Mouse (Mus musculus): Measurements from ENCODE around the gene Rhoc. TPM values are rescaled to one million over a fixed set of nuclear protein-coding genes. Genes with fewer than 3 reads are reported as not detected.
"Not testable (repeated sequence)": the region's sequence is repeated elsewhere in the genome, so short reads cannot be mapped to it uniquely, and the experiment has no call there.

Rhoc gene
- polyA plus RNA-seq, 1 experiment from 2014 or later = 192 TPM

DNA sequence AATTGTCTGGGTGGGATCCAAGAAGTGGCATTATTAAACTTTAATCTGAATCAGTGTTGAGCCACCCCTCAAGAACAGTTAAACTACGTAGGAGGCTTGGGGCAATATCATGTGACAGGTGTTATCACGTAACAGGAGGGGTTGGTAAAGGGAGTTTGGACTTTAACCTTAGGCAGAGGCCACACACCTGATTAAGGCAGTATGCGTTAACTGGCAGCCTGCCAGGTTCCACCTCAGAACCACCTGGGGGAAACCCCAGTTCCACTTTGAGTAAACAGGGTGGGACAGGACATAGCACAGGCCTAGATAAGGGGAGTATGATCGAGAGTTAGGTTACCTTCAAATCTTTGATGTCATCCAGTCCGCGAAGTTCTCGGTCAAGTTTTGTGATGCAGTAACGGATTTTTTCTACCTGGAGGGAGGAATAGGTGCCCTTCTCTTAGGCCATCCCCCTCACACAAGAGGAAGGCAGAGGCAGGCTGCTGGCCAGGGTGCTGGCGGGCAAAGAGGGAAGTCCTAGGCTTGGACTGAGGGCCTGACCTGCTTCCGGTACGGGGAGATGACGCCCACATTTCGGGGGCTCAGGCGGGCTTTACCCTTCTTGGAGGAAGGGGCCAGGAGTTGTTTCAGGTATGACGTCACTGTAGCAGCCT, 8.4 kb downstream of the Rhoc start:
- 0 out of 2 replicates have a peak overlapping the region, but pooled peaks have one; percentile 96 for H3K27ac ChIP-seq (replicated peaks)
- peaks cover 91% of the 10 kb centered on the region for H3K36me3 ChIP-seq
- H3K27me3 ChIP-seq (replicated peaks) = no peaks in the 10 kb centered on the region
- WGBS = 67% methylated on average over 15 of the region's 15 CpGs
- H3K4me1 ChIP-seq = peaks cover 52% of the 10 kb centered on the region
- no peak overlapping the region for H3K4me2 ChIP-seq
- no peaks in the 10 kb centered on the region for H3K9me3 ChIP-seq
- H3K9ac ChIP-seq = 0 out of 2 replicates have a peak overlapping the region, but pooled peaks have one; percentile 19
- no peak overlapping the region for H3K4me3 ChIP-seq
- no peak for ATAC-seq (ENCODE audit: extremely low read depth, insufficient number of reproducible peaks, low FRiP score, low TSS enrichment)

- Histone ChIP-seq H3K9me3 (no peaks in the 10 kb centered on the region), H3K27ac (replicated peaks) (no peak overlapping the region), H3K27me3 (replicated peaks) (no peaks in the 10 kb centered on the region), H3K9ac (no peak overlapping the region), H3K4me1 (peaks cover 17% of the 10 kb centered on the region), H3K4me2 (no peak overlapping the region), H3K36me3 (peaks cover 89% of the 10 kb centered on the region), H3K4me3 (no peak overlapping the region)
- no peak for ATAC-seq (ENCODE audit: extremely low read depth, insufficient number of reproducible peaks, low FRiP score, low TSS enrichment)
- 92% methylated on average over 11 of the region's 11 CpGs for WGBS
Measured at GRCm38 (mm10) chr3:104800681-104801080, 12.5 kb downstream of the Rhoc start.

- Histone ChIP-seq H3K36me3 (peaks cover 86% of the 10 kb centered on the region), H3K4me1 (peaks cover 17% of the 10 kb centered on the region), H3K9me3 (no peaks in the 10 kb centered on the region), H3K4me2 (no peak overlapping the region), H3K9ac (no peak overlapping the region), H3K27ac (replicated peaks) (no peak overlapping the region), H3K4me3 (no peak overlapping the region), H3K27me3 (replicated peaks) (no peaks in the 10 kb centered on the region)
- ATAC-seq (ENCODE audit: extremely low read depth, insufficient number of reproducible peaks, low FRiP score, low TSS enrichment) = no peak
- 88% methylated on average over 6 of the region's 6 CpGs for whole genome bisulfite sequencing
Measured at GRCm38 (mm10) chr3:104801481-104801880, 13.3 kb downstream of the Rhoc start.

DNA sequence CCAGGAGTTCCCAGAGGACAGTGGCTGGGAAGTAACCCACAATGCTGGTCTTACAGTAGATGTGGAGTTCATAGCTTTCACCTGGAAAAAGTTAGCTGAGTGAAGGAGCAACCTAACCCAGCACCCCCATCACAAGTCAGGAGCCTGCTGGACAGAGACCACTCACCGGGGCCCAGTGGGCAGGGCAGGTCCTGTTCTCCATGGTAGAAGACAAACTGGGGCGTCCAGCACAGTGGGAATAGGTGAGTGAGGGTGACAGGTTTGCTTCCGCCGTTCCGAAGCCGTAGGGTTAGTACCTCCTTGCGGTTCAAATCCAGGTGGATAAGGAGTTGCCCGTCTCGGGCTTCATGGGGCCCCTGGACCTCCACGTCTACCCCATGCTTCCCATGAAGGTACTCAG, 16.1 kb downstream of the Rhoc start:
- no peak overlapping the region for H3K27ac ChIP-seq (replicated peaks)
- H3K4me3 ChIP-seq = no peak overlapping the region
- H3K36me3 ChIP-seq = peaks cover 76% of the 10 kb centered on the region
- H3K27me3 ChIP-seq (replicated peaks) = no peaks in the 10 kb centered on the region
- H3K4me1 ChIP-seq = peaks cover 18% of the 10 kb centered on the region
- H3K9ac ChIP-seq = no peak overlapping the region
- no peaks in the 10 kb centered on the region for H3K9me3 ChIP-seq
- ATAC-seq (ENCODE audit: extremely low read depth, insufficient number of reproducible peaks, low FRiP score, low TSS enrichment) = no peak
- WGBS = 91% methylated on average over 10 of the region's 10 CpGs
- no peak overlapping the region for H3K4me2 ChIP-seq

DNA sequence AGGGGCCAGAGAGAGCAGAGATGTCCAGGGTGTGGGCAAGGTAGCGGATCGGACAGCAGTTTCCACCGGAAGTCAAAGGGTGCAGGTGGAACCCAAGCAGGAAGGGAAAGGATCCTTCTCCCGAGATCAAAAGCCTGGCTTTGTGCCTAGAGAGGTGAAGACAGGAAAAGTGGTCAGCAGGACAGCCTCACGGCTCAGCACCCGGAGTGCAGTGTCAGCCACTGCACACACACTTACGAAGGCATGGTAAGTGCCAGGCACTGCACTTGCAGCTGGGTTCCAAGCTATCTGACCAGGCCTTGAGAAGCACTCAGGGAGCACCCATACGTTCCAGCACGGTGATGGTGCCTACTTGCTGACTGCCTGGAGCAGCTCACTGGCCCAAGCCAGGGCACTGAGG, 17.4 kb downstream of the Rhoc start:
- H3K27ac ChIP-seq (replicated peaks) = peak overlapping the region; percentile 37; the same call in 1 of the 2 replicates
- peaks cover 64% of the 10 kb centered on the region for H3K36me3 ChIP-seq
- no peak overlapping the region for H3K4me2 ChIP-seq
- H3K4me3 ChIP-seq = no peak overlapping the region
- WGBS = 35% methylated on average over 9 of the region's 9 CpGs
- no peaks in the 10 kb centered on the region for H3K27me3 ChIP-seq (replicated peaks)
- peaks cover 18% of the 10 kb centered on the region for H3K4me1 ChIP-seq
- no peaks in the 10 kb centered on the region for H3K9me3 ChIP-seq
- 0 out of 2 replicates have a peak overlapping the region, but pooled peaks have one; percentile 12 for H3K9ac ChIP-seq
- ATAC-seq (ENCODE audit: extremely low read depth, insufficient number of reproducible peaks, low FRiP score, low TSS enrichment) = peak; percentile 37; the same call in 1 of the 2 replicates

DNA sequence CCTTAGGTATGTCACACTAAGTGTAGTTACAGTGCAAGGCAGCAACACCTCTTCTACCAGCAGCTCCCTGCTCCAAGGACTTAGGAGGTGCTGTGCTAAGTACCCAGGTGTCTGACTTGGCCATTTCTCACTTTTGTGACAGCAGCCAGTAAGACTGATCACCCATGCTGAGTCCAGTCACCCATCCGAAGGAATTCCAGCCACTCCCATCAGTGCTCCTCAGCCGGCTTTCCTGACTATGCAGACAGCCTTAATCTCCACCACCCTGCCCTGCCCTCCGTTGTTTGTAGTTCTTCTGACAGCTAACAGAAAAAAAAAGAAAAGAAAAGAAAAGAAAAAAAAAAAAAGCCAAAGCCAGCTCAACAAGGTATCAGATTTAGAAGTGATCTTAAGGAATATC, 23.6 kb downstream of the Rhoc start:
- peaks cover 30% of the 10 kb centered on the region for H3K36me3 ChIP-seq
- H3K27me3 ChIP-seq (replicated peaks) = no peaks in the 10 kb centered on the region
- no peaks in the 10 kb centered on the region for H3K9me3 ChIP-seq
- no peak overlapping the region for H3K4me3 ChIP-seq
- peaks cover 31% of the 10 kb centered on the region for H3K4me1 ChIP-seq
- no peak overlapping the region for H3K27ac ChIP-seq (replicated peaks)
- H3K4me2 ChIP-seq = no peak overlapping the region
- no peak for ATAC-seq (ENCODE audit: extremely low read depth, insufficient number of reproducible peaks, low FRiP score, low TSS enrichment)
- no peak overlapping the region for H3K9ac ChIP-seq
- 15% methylated on average over 3 of the region's 3 CpGs for WGBS

DNA sequence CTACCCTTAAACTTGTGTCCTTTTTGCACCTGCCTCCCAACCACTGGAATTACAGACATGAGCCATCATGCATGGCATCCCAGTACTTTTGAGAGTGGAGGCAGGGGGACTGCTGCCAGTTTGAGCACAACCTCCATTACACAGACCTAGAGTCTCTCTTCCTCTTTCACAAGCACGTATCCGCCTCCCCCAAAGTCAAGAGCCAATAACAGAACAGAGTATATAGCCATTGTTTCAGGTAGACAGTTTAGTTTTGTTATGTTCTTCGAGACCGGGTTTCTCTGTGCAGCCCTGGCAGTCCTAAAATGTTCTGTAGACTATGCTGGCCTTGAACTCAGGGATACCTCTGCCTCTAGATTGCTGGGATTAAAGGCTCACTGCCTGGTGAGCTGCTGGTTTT, 24.1 kb downstream of the Rhoc start:
- Histone ChIP-seq H3K9ac (no peak overlapping the region), H3K36me3 (peaks cover 26% of the 10 kb centered on the region), H3K27ac (replicated peaks) (no peak overlapping the region), H3K4me1 (peaks cover 34% of the 10 kb centered on the region), H3K9me3 (no peaks in the 10 kb centered on the region), H3K27me3 (replicated peaks) (no peaks in the 10 kb centered on the region), H3K4me3 (no peak overlapping the region), H3K4me2 (no peak overlapping the region)
- WGBS = 84% methylated on average over 4 of the region's 4 CpGs
- no peak for ATAC-seq (ENCODE audit: extremely low read depth, insufficient number of reproducible peaks, low FRiP score, low TSS enrichment)

DNA sequence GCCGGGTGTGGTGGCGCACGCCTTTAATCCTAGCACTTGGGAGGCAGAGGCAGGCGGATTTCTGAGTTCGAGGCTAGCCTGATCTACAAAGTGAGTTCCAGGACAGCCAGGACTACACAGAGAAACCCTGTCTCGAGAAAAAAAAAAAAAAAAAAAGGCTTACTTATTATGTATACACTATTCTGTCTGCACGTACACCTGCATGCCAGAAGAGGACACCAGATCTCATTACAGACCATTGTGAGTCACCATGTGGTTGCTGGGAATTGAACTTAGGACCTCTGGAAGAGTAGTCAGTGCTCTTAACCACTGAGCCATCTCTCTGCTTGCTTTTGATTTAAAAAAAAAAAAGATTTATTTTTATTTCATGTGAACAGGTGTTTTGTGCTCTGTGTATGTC, 25.1 kb downstream of the Rhoc start:
- H3K27ac ChIP-seq (replicated peaks); H3K4me2 ChIP-seq; ATAC-seq (ENCODE audit: extremely low read depth, insufficient number of reproducible peaks, low FRiP score, low TSS enrichment); H3K9ac ChIP-seq; H3K9me3 ChIP-seq; H3K4me3 ChIP-seq; H3K27me3 ChIP-seq (replicated peaks): not testable (repeated sequence)
- Histone ChIP-seq H3K36me3 (peaks cover 20% of the 10 kb centered on the region), H3K4me1 (peaks cover 34% of the 10 kb centered on the region)
- 86% methylated on average over 7 of the region's 7 CpGs for WGBS

GRCm38 (mm10) chr3:104814746-104815145, 26.6 kb downstream of the Rhoc start:
- WGBS = 82% methylated on average over 1 of the region's 1 CpGs
- no peak for ATAC-seq (ENCODE audit: extremely low read depth, insufficient number of reproducible peaks, low FRiP score, low TSS enrichment)
- Histone ChIP-seq H3K36me3 (peaks cover 19% of the 10 kb centered on the region), H3K4me2 (no peak overlapping the region), H3K4me1 (peaks cover 47% of the 10 kb centered on the region), H3K9me3 (no peaks in the 10 kb centered on the region), H3K4me3 (no peak overlapping the region), H3K9ac (no peak overlapping the region), H3K27me3 (replicated peaks) (no peaks in the 10 kb centered on the region), H3K27ac (replicated peaks) (no peak overlapping the region)

DNA sequence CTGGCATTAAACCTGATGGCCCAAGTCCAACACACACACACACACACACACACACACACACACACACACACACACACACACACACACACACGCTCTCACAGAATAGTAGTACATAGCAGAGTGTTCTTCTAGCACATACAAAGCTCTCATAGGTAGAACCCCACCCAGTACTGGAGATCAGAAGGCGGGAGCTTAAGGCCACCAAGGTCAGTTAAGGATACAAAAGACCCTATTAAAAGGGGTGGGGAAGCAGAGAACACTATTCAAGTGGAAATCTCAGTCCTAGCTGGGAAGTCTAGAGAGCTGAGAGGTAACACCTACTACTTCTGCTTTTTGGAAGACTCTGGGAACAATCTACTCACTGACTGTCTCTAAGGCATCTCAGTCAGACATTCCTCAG, 27.2 kb downstream of the Rhoc start:
- no peak for ATAC-seq (ENCODE audit: extremely low read depth, insufficient number of reproducible peaks, low FRiP score, low TSS enrichment)
- no peak overlapping the region for H3K9ac ChIP-seq
- no peak overlapping the region for H3K4me2 ChIP-seq
- 92% methylated on average over 2 of the region's 2 CpGs for WGBS
- H3K36me3 ChIP-seq = peaks cover 19% of the 10 kb centered on the region
- no peak overlapping the region for H3K27ac ChIP-seq (replicated peaks)
- H3K4me1 ChIP-seq = peaks cover 53% of the 10 kb centered on the region
- H3K4me3 ChIP-seq = no peak overlapping the region; the same call in 1 of the 2 replicates
- H3K27me3 ChIP-seq (replicated peaks) = no peaks in the 10 kb centered on the region
- H3K9me3 ChIP-seq = no peaks in the 10 kb centered on the region

- peak overlapping the region; percentile 78 for H3K4me2 ChIP-seq
- ATAC-seq (ENCODE audit: extremely low read depth, insufficient number of reproducible peaks, low FRiP score, low TSS enrichment) = no peak
- H3K27me3 ChIP-seq (replicated peaks) = no peaks in the 10 kb centered on the region
- no peaks in the 10 kb centered on the region for H3K9me3 ChIP-seq
- H3K27ac ChIP-seq (replicated peaks) = no peak overlapping the region
- no peak overlapping the region for H3K9ac ChIP-seq
- peaks cover 61% of the 10 kb centered on the region for H3K4me1 ChIP-seq
- WGBS = 96% methylated on average over 7 of the region's 7 CpGs
- H3K4me3 ChIP-seq = peak overlapping the region; percentile 76; the same call in 1 of the 2 replicates
- H3K36me3 ChIP-seq = peaks cover 24% of the 10 kb centered on the region
Measured at GRCm38 (mm10) chr3:104816130-104816529, 28.0 kb downstream of the Rhoc start.

DNA sequence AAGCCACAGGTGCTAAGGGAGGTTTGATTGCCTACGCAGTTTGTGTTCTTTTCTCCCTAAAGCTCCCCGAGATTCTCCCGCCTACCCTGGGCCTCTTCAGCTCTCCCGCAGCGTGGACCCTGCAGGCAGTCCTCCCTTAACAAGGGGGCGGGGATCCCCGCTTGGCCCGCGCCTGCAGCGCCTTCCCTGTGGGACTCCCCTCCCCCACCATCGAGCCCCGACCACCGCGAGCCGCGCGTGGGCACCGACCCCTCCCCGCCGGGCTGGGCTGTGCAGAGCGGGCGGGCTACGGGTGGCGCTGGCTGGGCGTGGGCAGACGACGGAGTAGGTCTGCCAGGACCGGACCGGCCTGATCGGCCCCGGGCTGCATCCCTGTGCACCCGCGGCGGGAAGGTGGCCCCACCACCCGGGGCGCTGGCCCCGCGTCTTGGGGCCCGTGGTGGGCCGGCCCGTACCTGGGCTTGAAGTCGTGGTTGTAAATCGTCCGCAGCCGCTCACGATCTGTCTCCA, 29.4 kb downstream of the Rhoc start:
- H3K9ac ChIP-seq = peak overlapping the region; percentile 93
- no peaks in the 10 kb centered on the region for H3K27me3 ChIP-seq (replicated peaks)
- no peaks in the 10 kb centered on the region for H3K9me3 ChIP-seq
- ATAC-seq (ENCODE audit: extremely low read depth, insufficient number of reproducible peaks, low FRiP score, low TSS enrichment) = peak; percentile 60; the same call in 1 of the 2 replicates
- peak overlapping the region; percentile 76 for H3K4me3 ChIP-seq
- peak overlapping the region; percentile 97 for H3K27ac ChIP-seq (replicated peaks)
- peak overlapping the region; percentile 78 for H3K4me2 ChIP-seq
- under 1% methylated on average over 46 of the region's 46 CpGs for WGBS
- peaks cover 56% of the 10 kb centered on the region for H3K4me1 ChIP-seq
- H3K36me3 ChIP-seq = peaks cover 38% of the 10 kb centered on the region

All from heart, embryonic 13.5 days (tissue).